Mouse (Mus musculus) B cell, adult 2 months (primary cell): ENCODE results near the gene Neu4.
"Not testable (repeated sequence)": the region's sequence is repeated elsewhere in the genome, so short reads cannot be mapped to it uniquely, and the experiment has no call there.

Experiments used
- DNase-seq, 2 experiments: peaks; one replicate each; pipeline ENCODE4 v3.0.0; 2022

Gene Neu4

GRCm38 (mm10) chr1:94053530-94054216 is 33.4 kb downstream of the Neu4 start:
- no peak for DNase-seq

- no peak for DNase-seq
Measured at GRCm38 (mm10) chr1:94054481-94054880, 34.2 kb downstream of the Neu4 start.

- DNase-seq = no peak
Measured at GRCm38 (mm10) chr1:94055966-94056365, 35.7 kb downstream of the Neu4 start.

- no peak for DNase-seq
Measured at GRCm38 (mm10) chr1:94057401-94057800, 37.1 kb downstream of the Neu4 start.

- DNase-seq = not testable (repeated sequence)
Measured at GRCm38 (mm10) chr1:94058281-94058680, 38.0 kb downstream of the Neu4 start.

GRCm38 (mm10) chr1:94074756-94075155 is 54.5 kb downstream of the Neu4 start:
- no peak for DNase-seq

GRCm38 (mm10) chr1:94076702-94077101 is 56.5 kb downstream of the Neu4 start:
- DNase-seq = no peak
